Mouse (Mus musculus): ENCODE data around the gene Setd4.

The Setd4 gene

DNA sequence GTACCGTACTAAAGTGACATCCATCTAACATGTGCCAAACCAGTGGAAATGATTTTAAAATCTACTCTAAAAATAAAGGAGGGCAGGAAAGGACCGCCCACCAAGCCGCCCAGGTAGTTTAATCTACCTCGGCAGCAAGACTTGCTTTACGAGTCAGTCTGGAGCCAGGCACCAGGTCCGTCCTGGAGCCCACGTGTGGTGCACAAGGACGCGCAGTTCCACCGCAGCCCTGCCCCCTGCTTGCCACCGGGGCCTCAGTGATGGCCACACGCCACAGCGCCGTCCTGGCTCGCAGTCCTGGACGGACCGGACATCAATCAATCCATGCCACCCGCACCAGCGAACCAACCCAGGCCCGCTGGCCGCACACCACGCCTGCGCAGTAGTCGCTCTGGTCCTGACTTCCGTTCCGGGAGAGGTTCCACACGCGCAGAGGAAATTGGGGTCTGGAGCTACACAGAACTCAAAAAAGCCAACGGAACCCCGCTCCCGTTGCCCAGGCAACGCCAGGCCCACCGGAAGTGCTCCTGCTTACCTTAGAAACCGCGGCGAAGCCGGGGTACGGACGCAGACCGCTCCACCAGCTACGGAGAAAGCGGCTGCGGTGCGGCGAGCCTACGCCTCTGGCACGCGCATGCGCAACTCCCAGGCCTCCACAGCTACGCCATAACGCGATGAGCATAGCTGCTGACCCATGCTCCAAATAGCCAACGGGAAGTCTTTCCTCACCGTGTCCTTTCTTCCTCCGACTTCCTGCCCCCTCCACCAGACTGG, at the start of gene Setd4:
Setd4 (minus strand) TSS at position 625 of the 774 bp plus-strand sequence.
- DNase-seq (ENCODE audit: low read depth, low spot score): peak; percentile 97

DNA sequence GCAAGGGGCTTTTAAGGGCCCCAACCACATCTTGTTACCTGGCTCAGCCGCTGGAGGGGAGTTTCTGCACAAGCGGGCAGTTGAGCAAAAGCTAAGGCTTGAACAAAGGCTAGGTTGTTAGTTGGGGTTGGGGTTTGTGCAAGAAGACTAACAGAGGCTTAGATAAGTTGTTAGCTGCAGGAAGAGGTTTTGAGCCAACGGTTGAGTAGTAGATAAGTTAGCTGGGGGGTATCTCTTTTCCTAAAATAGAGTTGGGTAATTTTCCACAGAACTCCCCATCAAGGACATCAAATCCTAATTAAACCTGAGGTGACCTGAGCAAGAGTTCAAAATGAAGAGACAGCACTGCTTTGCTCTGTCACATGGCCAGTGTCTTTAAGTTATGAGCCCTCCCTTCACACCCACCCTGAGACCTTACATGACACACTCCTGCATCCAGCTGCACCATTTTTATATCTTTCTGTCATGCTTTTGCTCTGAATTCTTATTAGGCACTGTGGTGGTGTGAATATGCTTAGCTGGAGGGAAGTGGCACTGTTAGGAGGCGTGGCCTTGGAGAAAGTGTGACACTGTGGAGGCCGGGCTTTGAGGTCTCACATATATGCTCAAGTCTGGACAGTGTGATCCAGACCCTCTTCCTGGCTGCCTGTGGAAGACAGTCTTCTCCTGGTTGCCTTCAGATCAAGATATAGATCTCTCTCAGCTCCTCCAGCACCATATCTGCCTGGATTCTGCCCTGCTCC, 44.7 kb upstream of the Setd4 start:
- DNase-seq (ENCODE audit: low read depth, low spot score): no peak

DNA sequence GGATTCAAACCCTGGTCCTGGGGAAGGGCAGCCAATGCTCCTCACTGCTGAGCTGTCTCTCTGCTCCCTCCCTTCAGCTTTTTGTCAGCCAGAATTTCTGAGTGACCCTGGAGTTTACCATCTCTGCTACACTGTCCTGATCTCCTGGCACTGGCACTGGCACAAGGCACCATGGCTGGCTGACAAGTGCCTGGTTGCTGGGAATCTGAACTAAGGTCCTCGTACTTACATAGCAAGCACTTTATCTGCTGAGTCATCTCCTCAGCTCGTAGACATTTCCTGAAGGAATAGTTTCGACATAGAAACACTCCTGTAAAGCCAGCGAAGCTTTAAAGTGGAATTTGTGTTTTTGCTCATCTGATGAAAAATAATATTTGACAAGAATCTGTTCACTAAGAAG, 40.1 kb upstream of the Setd4 start:
- no peak for DNase-seq (ENCODE audit: low read depth, low spot score)

DNA sequence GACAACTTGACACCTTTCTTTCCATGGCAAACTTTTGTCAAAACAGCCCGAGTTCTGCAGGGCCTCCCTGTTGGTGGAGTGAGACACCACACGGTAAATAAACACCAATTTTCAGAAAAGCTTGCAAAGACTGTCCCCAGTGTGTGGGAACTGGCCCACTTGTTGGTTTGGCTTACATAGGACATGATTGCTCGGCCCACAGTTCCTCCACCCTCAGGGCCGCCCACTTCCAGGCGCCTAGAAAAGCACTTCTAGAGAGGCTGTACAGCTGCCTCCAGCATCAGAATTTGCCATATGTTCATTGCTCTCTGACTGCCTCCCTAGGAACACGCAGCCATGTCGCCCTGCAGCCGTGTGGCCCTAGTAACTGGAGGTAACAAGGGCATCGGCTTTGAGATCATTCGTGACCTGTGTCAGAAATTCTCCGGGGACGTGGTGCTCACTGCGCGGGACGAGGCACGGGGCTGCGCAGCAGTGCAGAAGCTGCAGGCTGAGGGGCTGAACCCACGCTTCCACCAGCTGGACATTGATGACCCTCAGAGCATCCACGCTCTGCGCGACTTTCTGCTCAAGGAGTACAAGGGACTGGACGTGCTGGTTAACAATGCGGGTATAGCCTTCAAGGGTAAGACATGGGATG, 24.0 kb upstream of the Setd4 start, which contains the start of gene Gm5678:
Gm5678 (plus strand) TSS at position 337 of the 640 bp plus-strand sequence.
- no peak for DNase-seq (ENCODE audit: low read depth, low spot score)

DNA sequence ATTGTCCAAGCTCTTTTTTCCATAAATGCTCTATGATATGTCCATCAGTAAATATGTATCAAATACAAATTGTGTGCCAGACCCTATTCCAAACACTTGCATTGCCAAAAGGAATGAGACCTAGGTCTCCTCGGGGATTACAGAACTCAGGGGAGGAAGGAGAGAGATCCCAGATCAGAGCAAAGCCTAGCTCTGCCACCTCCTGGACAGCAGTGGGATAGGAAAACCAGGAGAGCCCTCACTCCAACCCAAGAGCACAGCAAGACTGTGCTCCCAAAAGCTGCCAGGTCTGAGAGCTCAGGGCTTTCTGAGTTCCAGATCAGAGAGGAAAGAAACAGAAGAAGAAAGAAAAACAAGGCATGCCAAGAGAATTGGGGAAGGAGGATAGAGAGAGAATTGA, 22.9 kb upstream of the Setd4 start:
- peak; percentile 56 for DNase-seq (ENCODE audit: low read depth, low spot score)

DNA sequence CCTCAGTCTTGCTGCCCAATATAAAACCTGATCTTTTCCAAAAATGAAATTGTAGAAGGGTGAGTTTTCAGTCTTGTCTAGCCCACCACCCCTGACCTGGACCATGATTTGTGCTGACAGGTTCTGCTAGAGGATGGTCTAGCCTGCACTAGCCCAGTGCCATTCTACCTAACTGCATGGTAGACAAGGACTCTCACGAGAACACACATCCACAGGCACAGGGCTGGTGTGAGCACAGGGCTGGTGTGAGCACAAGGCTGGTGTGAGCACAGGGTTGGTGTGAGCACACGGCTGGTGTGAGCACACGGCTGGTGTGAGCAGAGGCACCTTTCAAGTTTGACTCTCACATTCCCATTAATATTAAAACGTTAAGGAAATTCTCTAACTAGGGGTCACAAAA, 20.8 kb upstream of the Setd4 start:
- no peak for DNase-seq (ENCODE audit: low read depth, low spot score)

DNA sequence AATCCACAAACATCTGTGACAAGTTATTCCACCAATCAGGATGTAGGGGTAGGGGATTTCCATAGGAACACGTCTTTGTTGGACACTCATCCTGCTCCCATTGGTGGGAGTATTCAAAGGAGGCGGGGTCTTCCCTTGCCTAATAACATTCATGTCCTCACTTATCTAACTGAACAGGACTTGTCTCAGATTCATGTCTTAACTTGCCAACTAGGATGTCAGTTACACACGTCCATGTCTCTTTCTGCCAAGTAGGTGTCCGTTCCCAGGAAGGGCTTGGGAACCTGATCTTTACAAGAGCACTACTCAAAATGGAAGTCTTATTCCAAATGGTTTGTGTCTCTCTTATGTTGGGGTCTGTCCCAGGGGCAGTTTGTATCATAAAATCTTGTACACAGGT, 19.9 kb upstream of the Setd4 start:
- peak; percentile 1 for DNase-seq (ENCODE audit: low read depth, low spot score)

DNA sequence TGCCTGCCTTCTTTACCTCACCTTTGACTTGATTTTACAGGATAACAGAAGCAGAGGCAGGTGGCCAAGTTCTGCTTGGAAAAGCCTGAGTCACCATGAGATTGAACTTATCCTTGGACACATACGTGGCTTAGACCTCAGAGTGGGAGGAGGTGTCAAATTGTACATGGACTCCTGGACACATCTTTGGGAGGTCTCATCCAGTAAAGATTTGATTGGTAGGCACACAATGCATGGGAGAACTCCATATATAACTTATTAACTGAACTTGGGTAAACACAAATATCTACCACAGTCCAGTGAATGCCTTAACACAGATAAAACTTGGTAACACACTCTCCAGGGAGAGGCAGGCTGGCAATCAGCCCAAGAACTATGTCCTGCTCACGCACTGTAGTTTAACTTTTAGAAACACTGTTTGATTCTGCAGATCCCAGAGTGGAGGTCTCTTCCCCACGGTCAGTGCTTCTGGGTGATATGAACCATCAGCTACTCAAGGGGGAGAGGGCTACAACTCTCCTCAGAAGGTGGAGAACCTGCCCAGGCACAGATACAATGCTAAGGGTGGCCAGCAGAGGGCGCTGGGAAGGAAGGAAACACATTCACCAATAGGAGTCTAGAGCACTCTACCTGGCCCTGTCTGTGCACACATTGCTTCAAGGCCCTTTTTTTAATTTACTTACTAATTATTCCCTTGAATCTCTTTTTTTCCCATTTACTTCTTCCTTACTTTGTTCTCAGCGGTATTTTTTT, 11.4 kb upstream of the Setd4 start:
- peak; percentile 71 for DNase-seq (ENCODE audit: low read depth, low spot score)

DNA sequence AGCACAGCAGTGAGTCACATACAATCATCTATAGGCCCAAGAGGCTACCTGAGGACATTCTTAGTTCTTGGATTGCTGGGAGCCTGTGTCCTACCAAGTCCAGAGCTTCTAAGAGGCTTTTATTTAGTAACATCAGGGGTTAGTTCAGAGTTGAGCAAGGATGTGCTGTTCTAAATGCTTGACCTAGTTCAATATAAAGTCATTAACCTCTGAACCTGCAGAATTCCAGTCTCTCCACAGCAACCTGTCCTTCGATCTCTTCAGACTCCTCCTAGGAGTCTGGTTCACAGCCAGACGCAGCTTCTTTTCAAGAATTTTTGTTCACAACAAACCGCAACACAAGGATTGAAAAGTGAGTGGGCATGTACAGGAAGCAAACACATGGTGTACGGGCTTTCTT, 7.1 kb upstream of the Setd4 start:
- DNase-seq (ENCODE audit: low read depth, low spot score): no peak

DNA sequence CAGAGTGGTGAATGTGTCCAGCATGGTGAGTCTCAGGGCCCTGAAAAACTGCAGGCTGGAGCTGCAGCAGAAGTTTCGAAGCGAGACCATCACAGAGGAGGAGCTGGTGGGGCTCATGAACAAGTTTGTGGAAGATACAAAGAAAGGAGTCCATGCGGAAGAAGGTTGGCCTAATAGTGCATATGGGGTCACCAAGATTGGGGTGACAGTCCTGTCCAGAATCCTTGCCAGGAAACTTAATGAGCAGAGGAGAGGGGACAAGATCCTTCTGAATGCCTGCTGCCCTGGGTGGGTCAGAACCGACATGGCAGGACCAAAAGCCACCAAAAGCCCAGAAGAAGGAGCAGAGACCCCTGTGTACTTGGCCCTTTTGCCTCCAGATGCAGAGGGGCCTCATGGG, 5.9 kb upstream of the Setd4 start:
- peak; percentile 0 for DNase-seq (ENCODE audit: low read depth, low spot score)

DNA sequence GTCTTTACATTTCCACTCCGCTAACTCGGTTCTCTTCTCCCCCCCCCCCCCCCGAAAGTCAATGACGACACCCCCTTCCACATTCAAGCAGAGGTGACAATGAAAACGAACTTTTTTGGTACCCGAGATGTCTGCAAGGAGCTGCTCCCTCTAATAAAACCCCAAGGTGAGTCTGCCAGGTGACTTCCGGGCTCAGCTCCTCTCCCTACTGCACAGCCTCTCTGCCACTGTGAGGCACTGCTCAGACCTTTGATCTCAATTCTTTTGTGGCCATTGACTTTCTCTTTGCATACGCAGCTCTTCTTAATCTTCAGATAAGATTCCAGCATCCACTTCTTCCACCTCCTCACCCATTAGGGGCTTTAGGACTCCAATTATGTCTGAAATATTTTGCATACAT, 4.9 kb upstream of the Setd4 start:
- DNase-seq (ENCODE audit: low read depth, low spot score): peak; percentile 0

DNA sequence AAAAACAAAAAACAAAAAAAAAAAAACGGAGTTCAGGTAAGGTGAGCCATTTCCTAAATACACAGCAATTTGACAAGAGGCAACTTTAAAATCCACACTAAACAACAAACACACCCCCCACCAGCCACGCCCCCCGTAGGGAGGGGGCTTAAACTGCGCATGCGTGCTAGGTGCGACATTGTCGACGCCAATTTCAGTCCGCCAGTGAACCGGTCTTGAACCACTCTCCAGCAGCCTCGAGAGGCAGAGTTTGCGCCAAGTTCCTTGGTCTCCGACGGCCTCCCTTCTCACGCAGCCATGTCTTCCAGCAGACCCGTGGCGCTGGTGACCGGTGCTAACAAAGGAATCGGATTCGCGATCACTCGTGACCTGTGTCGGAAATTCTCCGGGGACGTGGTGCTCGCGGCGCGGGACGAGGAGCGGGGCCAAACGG, 3.8 kb upstream of the Setd4 start:
- DNase-seq (ENCODE audit: low read depth, low spot score): peak; percentile 93

DNA sequence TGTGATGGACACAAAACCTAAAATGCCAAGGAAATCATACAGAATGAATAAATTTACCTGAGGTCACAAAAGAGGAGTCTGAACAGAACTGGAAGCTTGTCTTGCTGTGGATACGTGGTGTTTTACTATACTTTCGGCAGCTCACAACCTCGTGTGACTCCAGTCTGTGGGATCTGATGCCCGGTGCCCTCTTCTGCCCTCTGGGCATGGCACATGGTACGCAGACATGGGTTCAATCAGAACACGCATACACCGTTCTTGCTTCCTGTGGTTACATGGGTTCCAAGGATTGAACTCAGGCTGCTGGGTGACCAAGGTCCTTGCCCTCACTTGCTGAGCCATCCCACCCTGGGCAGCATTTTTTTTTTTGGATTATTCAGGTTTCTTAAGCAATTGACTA, 2.3 kb upstream of the Setd4 start:
- peak; percentile 0 for DNase-seq (ENCODE audit: low read depth, low spot score)

DNA sequence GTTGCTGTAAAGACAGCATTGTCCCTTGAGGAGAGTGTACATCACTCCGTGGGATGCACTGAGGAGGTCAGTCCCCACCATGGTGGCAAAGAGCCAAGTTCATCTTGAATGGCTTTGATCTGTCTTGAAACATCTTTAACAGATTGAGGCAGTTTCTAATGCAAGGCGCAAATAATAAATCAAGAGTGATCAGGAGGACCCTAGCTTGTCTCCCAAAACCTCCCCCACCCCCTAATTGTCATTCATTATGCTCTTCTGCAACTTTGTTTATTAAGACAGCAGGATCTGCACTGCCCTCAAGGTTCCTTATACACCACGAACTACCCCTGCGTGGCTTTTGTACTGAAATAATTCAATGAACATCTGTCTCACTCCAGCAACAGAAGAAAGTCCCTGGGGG, 1.7 kb upstream of the Setd4 start, which contains the start of gene Cbr1:
Cbr1 (plus strand) TSS at position 301 of the 400 bp plus-strand sequence.
- DNase-seq (ENCODE audit: low read depth, low spot score): no peak

DNA sequence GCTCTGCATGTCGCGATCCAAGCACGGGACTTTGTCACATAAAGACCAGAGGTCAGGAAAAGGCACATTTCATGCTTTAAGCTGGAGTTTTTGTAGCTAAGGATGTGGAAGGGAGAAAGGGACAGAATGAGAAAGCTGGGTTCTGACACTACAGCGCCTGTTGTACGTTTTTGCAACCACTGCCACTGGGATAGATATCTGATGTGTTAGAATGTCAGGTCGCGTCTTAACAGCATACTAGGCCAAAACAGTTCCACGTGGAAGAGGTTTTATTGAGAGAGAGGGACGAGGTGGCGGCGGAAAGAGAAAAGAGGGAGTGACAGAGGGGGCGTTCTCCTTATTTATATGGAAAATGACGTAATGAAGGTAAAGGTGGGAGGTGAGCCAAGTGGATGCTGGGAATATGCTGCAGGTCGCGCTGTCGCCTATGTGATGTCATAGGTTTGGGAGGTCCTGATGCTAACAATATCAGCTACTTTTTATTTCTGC, 662 bp upstream of the Setd4 start:
- DNase-seq (ENCODE audit: low read depth, low spot score): peak; percentile 80

DNA sequence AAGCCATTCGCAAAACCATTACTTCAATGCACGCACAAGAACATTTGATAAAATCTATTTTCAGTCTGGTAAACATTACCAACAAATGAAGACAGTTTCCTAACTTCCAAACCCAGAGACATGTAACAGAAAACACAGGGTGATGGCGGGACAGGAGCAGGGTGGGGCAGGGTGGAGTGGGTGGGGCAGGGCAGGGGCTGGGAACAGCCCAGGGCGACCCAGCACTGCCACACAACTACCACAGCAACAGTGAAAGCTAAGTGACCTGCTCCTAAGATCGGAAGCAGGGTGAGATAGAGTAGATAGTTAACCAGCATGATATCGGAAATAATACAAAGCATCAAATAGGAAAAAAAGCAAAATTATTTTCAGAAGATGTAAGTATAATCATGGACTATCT, 4.4 kb downstream of the Setd4 start:
- DNase-seq (ENCODE audit: low read depth, low spot score): no peak

DNA sequence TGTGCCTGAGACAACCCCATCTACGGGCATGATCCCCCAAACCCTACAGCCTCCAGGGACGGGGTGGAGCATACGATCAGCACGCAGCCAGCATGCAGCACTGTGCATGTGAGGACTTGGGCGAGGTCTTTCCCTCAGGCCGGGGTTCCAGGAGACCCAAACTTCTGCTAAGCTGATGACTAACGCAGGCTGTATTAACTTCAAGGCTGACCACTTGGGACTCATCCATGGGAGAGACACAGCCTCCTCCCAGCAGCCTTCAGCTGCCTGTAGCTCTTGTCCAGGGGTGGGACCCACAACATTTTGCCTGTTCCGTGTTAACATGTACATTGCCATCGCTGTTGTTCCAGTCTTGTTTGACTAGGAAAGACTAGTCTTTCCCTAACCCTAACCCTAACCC, 6.3 kb downstream of the Setd4 start:
- DNase-seq (ENCODE audit: low read depth, low spot score): no peak

DNA sequence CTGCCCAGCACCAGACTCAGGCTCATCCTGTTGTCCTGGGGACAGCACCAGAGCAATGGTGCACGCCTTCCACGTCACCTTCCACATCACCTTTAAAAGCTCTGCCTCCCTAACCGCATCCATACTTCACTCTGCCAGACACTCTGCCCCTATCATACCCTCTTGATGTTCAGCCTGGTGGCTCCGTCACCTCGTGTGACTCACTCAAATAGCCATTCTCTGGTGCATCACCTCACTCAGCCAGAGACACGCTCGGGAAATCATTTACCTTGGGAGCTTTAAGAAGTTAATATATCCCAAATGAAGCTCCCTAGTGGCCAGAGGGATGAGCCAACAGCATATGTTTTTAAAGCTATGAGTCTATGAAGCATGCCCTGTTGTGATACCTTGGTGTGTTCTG, 7.1 kb downstream of the Setd4 start:
- DNase-seq (ENCODE audit: low read depth, low spot score): no peak

DNA sequence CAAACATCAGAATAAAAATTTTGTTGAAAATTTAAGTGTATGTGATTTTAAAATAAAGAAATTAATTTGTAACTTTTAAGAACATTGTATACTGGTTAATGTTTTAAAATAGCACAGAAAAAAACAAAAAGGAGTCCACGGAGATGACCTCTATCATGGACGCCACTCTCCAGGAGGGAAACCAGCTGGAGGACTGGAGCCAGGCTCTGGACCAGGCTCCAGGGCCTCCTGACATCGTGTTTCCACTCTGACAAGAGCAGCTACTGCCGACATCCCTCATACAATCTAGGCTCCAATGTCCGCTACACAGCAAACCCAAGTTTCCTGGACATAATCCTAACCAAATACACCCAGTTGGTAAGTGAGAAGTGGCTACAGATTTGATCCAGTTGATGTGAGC, 8.1 kb downstream of the Setd4 start:
- DNase-seq (ENCODE audit: low read depth, low spot score): no peak

DNA sequence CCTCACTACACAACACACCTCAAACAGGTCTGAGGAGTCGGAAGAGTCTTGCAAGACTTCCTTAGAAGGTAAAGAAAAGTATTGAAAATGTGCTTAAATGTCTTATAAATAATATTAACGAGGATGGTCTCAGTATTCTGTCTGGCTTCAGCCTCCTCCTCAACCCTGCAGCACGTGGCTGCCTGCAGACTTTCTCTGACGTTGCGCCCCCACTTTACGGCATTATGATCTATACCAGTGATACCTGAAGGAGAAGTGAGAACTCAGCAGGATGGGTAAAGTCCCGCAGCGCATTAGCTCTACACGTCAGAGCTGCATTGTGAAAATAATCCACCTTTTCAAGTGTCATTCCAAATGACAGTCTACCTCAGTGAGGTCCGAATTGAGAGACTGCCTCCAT, 9.4 kb downstream of the Setd4 start:
- no peak for DNase-seq (ENCODE audit: low read depth, low spot score)

DNA sequence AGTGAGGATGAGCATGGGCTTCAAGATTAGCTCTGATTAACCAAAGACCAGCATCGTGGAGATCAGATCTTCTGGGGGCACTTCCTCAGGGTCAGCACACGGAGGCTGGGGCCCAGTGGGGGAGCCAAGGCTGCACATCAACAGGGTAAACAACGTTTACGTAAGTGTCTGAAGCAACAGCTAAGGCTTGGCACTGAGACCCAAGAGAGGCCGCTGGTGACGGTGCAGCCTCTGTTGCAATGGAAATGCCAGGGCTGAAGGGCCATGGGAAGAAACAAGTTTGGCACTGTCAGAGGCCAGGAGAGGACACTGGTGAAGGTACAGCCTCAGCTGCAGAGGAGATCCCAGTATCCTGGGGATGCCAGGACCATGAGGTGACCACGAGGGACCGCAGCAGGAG, 10.5 kb downstream of the Setd4 start:
- no peak for DNase-seq (ENCODE audit: low read depth, low spot score)

DNA sequence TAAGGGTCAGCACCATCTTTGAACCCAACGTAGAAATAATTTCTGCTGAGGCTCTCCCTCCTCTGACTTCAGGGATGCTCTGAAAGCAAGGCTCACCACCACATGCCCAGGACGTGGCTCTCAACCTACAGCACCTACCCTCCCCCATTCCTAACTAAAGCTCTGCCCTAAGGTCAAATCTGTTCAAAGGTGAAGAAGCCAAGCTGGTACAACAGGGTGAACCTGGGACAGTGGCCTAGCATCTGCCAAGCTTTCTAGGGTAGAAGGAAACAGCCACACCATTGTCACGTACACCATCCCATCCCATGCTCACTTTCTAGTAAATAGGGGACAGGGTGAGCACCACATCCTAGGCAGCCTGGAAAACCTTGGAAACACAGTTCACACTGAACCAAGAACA, 11.2 kb downstream of the Setd4 start:
- no peak for DNase-seq (ENCODE audit: low read depth, low spot score)

Data from R1 (cell line).